Mouse (Mus musculus) embryonic fibroblast, embryonic 13.5 days (primary cell): Measurements from ENCODE around the gene Inka2.

Source experiments
- CTCF ChIP-seq: IDR thresholded peaks from 2 replicates; pipeline ENCODE4 v1.5.1; 2011; ENCODE audit warnings: mild to moderate bottlenecking, control low read depth, low read length, moderate library complexity, borderline replicate concordance; ENCODE audit not compliant: insufficient read depth
- POLR2A ChIP-seq: IDR thresholded peaks from 2 replicates; pipeline ENCODE4 v1.6.1; 2011; ENCODE audit warnings: low read depth, mild to moderate bottlenecking, control low read depth, low read length, moderate library complexity

- TF ChIP-seq POLR2A (no peak), CTCF (no peak)
These were observed 10.9 kb upstream of the Inka2 start for GRCm38 (mm10) chr3:105693327-105694080.
